Mouse (Mus musculus) lung, postnatal 0 days (tissue): ENCODE measurements around the gene Ttyh2.

Experiments used
- CTCF ChIP-seq: IDR thresholded peaks from 2 replicates; pipeline ENCODE4 v1.5.1; 2016; ENCODE audit warnings: antibody characterized with exemption, mild to moderate bottlenecking
- EP300 ChIP-seq: IDR thresholded peaks from 2 replicates; pipeline ENCODE4 v1.6.1; 2016; ENCODE audit warnings: antibody characterized with exemption, mild to moderate bottlenecking, control low read depth

DNA sequence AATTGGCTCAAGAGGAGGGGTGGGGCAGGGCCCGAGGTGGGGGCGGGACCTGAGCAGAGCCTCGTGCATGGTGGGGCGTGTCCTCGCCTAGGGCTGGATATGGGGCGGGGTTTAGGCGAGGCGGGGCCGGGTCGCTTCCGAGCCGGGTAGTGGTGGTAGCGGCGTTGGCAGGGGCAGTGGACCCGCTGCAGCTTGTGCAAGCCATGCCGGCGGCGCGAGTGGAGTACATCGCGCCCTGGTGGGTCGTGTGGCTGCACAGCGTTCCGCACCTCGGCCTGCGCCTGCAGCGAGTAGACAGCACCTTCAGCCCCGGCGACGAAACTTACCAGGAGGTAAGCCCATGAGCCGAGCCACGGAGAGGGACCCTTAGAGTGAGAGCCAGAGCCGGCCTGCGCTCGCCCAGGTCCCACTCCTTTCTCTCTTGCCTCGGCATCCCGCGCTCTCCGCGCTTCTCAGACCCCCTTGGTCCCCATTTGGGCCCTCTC lies at the start of gene Ttyh2:
- TF ChIP-seq CTCF (0 out of 2 replicates have a peak, but pooled peaks have one; percentile 7), EP300 (no peak)
